Mouse (Mus musculus): ENCODE results near the gene Tifa. TPM values are rescaled to one million over a fixed set of nuclear protein-coding genes. Genes with fewer than 3 reads are reported as not detected.

Gene Tifa
- polyA plus RNA-seq, 1 experiment from 2014 or later: 3.9 TPM

DNA sequence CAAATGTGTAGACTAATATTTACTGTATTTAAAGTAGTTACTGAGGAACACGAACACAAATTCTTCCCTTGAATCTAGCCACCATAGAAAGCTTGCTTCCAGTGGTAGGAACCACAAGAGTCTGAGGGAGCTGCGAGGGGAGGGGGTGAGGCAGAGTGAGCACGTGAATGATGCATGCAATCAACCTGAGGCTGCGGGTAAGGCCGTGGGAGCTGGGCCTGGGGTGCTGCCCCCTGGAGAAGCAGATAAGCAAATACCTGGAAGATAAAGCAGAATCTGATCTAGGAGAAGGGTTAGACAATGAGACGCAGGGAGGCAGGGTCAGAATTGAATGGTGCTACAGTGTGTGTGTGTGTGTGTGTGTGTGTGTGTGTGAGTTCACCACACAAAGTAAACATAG lies 41.5 kb downstream of the Tifa start:
- H3K27ac ChIP-seq: no peak overlapping the region
- no peak overlapping the region for H3K4me2 ChIP-seq (replicated peaks)
- H3K4me1 ChIP-seq: peaks cover 16% of the 10 kb centered on the region
- H3K27me3 ChIP-seq: no peaks in the 10 kb centered on the region
- no peak overlapping the region for H3K4me3 ChIP-seq
- WGBS: 75% methylated on average over 6 of the region's 6 CpGs
- H3K9ac ChIP-seq: no peak overlapping the region
- no peaks in the 10 kb centered on the region for H3K9me3 ChIP-seq
- H3K36me3 ChIP-seq: no peaks in the 10 kb centered on the region
- ATAC-seq (ENCODE audit: insufficient number of reproducible peaks, insufficient read depth, low FRiP score, low TSS enrichment): no peak

DNA sequence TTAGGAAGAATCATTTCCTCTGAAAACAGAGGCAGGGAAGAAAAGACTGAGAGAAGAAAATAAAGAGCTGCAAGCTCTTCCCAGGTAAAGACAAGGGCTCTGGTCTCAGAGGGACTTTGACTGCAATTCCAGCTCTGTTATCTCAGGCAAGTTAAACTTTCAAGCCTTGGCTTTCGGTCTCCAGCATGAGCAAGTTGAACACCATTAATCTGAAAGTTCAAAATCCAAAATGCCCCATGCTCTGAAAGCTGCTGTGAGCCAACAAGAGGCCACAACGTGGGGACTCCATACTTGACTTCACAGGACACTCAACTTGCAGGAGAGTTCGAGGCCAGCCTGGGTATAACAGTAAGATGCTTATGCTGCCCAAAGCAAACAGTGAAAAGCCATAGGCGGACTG lies 44.4 kb downstream of the Tifa start:
- Histone ChIP-seq H3K9me3 (no peaks in the 10 kb centered on the region), H3K9ac (no peak overlapping the region), H3K27ac (no peak overlapping the region), H3K4me2 (replicated peaks) (no peak overlapping the region), H3K4me3 (no peak overlapping the region), H3K36me3 (no peaks in the 10 kb centered on the region), H3K4me1 (peaks cover 13% of the 10 kb centered on the region), H3K27me3 (no peaks in the 10 kb centered on the region)
- WGBS: 89% methylated on average over 4 of the region's 4 CpGs
- no peak for ATAC-seq (ENCODE audit: insufficient number of reproducible peaks, insufficient read depth, low FRiP score, low TSS enrichment)

DNA sequence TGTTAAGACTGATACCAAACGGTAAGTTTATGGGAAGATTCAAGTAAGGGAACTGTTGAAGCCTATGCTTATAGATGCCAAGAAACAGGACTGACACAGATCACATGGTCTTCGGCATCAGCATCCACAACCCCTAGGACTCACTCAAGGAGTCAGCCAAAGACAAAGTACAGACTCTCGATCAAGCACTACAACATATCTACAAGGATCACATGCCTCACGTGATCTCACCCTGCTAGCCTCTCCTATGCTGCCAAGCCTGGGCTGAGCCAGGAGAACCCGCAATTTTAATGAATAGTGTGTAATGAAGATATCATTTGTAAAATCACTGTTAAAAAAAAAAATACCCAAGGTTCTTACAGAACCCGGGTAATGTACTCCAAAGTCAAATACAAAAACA lies 46.0 kb downstream of the Tifa start:
- Histone ChIP-seq H3K9ac (no peak overlapping the region), H3K36me3 (no peaks in the 10 kb centered on the region), H3K4me2 (replicated peaks) (peak overlapping the region; percentile 79; the same call in 1 of the 2 replicates), H3K27ac (no peak overlapping the region), H3K4me3 (no peak overlapping the region), H3K9me3 (no peaks in the 10 kb centered on the region), H3K4me1 (peaks cover 13% of the 10 kb centered on the region), H3K27me3 (no peaks in the 10 kb centered on the region)
- no peak for ATAC-seq (ENCODE audit: insufficient number of reproducible peaks, insufficient read depth, low FRiP score, low TSS enrichment)
- WGBS: 83% methylated on average over 6 of the region's 6 CpGs

DNA sequence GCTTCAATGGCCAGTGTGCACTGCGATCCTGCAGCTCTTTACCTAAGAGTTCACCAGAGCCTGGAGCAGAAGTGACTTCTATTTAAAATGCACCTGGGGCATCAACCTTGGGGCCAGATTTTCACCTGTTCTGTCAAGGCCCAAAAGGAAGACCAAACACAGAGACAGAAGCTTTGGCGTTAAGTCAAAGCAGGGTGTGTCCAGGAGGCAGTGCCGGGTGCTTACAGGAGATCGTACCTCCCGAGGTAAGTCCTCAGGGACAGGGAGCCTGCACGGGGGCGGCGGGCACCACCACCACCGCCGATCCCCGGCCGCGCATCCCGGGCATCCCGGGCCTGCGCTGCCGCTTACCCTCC lies 47.2 kb downstream of the Tifa start:
- peak overlapping the region; percentile 80 for H3K4me3 ChIP-seq
- H3K4me1 ChIP-seq: peaks cover 13% of the 10 kb centered on the region
- no peaks in the 10 kb centered on the region for H3K36me3 ChIP-seq
- no peaks in the 10 kb centered on the region for H3K9me3 ChIP-seq
- H3K9ac ChIP-seq: peak overlapping the region; percentile 84
- peak; percentile 19; the same call in 1 of the 2 replicates for ATAC-seq (ENCODE audit: insufficient number of reproducible peaks, insufficient read depth, low FRiP score, low TSS enrichment)
- WGBS: 2% methylated on average over 17 of the region's 17 CpGs
- H3K27me3 ChIP-seq: no peaks in the 10 kb centered on the region
- peak overlapping the region; percentile 79 for H3K4me2 ChIP-seq (replicated peaks)
- H3K27ac ChIP-seq: peak overlapping the region; percentile 88

DNA sequence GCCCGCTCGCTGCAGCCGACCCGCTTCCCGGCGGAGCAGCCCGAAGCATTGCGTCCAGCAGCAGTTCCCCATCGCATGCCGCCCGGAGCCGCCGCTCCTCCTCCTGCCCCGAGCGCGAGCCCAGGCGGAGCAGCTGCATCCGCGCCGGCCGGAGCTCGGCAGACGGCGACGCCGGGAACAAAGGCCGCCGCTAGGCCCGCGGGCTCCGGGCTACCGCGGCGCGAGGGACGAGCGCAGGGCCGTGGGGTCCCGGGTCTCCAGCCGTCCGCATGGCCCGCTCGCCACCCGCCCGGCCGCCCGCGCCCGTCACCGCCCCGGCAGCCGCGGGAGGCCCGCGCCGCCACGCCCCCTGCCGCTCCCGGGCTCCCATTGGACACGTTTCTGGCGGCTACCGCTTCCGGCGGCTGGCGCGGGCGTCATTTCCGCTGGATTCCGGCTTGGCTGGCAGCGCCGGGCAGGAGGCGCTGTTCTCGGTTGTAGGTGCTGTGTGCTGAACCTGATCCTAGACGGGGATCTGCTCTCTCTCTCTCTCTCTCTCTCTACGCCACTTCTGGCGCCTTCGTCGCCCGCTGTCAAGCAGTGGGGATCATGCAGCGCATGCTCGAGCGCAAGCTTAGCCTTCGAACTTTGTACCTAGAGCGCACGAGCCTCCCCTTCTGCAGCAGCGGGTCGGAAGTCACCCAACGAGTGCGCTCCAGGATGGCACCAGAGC lies 47.7 kb downstream of the Tifa start, which contains the start of gene Ap1ar:
Gene Ap1ar (minus strand): TSS at position 370 of the 712 bp plus-strand sequence.
- Histone ChIP-seq H3K4me3 (peak within 1 kb of the TSS; percentile 80), H3K4me2 (replicated peaks) (peak within 1 kb of the TSS; percentile 79), H3K4me1 (peaks cover 13% of the 10 kb centered on the region), H3K27me3 (no peaks in the 10 kb centered on the region), H3K9me3 (no peaks in the 10 kb centered on the region), H3K36me3 (no peaks in the 10 kb centered on the region), H3K9ac (peak within 1 kb of the TSS; percentile 84), H3K27ac (peak within 1 kb of the TSS; percentile 88)
- WGBS: under 1% methylated on average over 68 of the region's 89 CpGs
- ATAC-seq (ENCODE audit: insufficient number of reproducible peaks, insufficient read depth, low FRiP score, low TSS enrichment): peak; percentile 94

DNA sequence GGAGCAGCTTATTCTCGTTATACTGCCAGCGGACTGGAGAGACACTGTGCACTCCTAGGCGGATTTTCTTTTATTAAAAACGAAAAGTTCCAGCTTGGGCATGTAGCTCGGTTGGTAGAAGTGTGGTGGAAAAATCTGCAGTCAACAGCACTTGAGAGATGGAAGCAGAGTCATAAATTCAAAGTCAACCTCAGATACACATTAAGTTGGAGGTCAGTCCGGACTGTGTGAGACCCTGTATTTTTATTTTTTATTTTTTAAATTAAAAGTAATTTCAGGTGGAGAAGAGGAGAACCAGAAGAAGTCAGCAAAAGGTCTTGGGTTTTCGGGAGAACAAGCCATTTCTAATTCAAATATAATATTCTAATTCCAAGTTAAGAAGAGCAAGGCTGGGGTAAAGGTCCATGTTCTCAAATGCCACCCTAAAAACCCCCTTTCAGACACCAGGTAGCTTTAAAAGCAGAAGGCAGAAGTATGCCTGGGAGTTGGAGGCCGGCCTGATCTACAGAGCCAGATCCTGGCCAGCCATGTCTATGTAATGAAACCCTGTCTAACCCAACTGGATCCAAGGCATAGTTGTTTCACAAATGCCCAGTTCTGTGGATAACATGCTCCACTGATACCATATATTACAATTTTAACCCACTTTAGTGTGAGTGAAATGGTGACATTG lies 48.5 kb downstream of the Tifa start:
- Histone ChIP-seq H3K4me3 (peak overlapping the region; percentile 80), H3K4me2 (replicated peaks) (peak overlapping the region; percentile 79), H3K27ac (peak overlapping the region; percentile 88), H3K9me3 (no peaks in the 10 kb centered on the region), H3K9ac (peak overlapping the region; percentile 84), H3K36me3 (no peaks in the 10 kb centered on the region), H3K4me1 (peaks cover 13% of the 10 kb centered on the region), H3K27me3 (no peaks in the 10 kb centered on the region)
- no peak for ATAC-seq (ENCODE audit: insufficient number of reproducible peaks, insufficient read depth, low FRiP score, low TSS enrichment)
- WGBS: 31% methylated on average over 8 of the region's 8 CpGs

DNA sequence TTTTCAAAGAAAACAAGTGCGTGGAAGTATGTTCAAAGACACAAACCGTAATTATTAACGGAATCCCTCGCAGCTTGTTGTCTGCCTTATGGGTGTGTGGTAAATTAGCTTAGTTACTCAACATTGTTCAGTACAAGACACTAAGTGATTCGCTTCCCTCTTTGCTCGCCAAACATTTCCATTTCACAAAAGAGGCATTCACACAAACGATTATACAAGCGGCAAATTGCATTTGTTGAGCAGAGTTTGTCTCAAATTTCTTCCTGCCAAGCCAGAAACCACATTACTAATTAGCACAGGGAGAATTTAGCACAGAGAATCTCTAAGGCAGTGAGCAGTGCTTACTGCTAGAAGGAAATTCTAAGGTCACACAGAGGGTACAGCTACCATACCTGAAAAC lies 52.3 kb downstream of the Tifa start:
- WGBS: 67% methylated on average over 8 of the region's 8 CpGs
- Histone ChIP-seq H3K4me1 (peaks cover 3% of the 10 kb centered on the region; the same call in 1 of the 2 replicates), H3K9me3 (no peaks in the 10 kb centered on the region), H3K27ac (no peak overlapping the region), H3K4me3 (no peak overlapping the region), H3K9ac (no peak overlapping the region), H3K36me3 (no peaks in the 10 kb centered on the region), H3K27me3 (no peaks in the 10 kb centered on the region), H3K4me2 (replicated peaks) (no peak overlapping the region)
- ATAC-seq (ENCODE audit: insufficient number of reproducible peaks, insufficient read depth, low FRiP score, low TSS enrichment): no peak

DNA sequence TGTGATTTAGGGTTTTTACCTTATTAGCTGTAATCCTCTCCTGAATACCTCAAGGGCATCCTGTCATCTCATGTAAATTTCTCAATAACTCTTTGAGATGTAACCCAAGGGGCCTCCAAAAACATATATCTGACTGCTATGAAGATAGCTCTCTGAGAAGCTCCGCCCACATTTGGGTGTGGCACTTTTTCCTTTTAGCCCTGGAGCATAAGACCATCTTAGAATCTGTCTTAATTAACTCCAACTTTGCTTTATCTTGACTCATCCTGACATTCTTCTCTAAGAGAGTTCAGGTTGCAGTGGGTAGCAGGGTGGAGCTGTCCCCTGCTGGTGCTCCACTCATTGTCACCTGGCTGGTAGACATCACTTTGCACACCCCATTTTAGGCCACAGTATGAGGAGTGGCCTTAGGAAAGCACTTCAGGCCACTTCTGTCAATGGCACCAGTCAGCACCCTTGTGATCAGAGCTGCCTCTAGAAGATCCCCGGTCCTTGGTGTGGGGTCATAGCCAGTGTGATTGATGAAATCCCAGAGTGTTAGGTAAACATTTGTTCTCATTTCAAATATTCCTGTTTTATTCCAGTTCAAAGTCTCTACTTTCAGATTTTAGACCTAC lies 53.8 kb downstream of the Tifa start:
- ATAC-seq (ENCODE audit: insufficient number of reproducible peaks, insufficient read depth, low FRiP score, low TSS enrichment): no peak; the same call in 1 of the 2 replicates
- no peak overlapping the region for H3K27ac ChIP-seq
- WGBS: 85% methylated on average over 2 of the region's 2 CpGs
- no peak overlapping the region for H3K4me3 ChIP-seq
- no peak overlapping the region for H3K9ac ChIP-seq
- no peaks in the 10 kb centered on the region for H3K36me3 ChIP-seq
- no peaks in the 10 kb centered on the region for H3K4me1 ChIP-seq
- H3K9me3 ChIP-seq: no peaks in the 10 kb centered on the region
- no peak overlapping the region for H3K4me2 ChIP-seq (replicated peaks)
- H3K27me3 ChIP-seq: no peaks in the 10 kb centered on the region

DNA sequence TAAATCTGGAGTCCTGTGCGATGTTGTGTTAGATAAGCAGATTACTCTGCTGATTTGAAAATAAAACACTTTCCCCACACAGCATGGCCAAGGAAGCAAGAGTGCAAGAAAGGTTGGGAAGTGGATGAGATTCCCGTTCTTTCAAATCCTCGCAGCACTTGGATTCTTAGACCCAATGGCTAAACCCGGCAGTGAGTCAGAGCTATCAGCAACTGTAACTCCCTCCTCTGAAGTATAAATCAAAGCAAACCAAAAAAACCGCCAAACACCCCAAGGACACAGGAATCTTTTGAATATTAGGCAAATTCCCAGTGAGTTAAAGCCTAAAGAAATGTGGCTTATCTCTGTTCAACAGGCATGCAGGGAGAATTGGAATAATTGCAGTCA lies 54.3 kb downstream of the Tifa start:
- no peaks in the 10 kb centered on the region for H3K9me3 ChIP-seq
- H3K9ac ChIP-seq: no peak overlapping the region
- H3K4me3 ChIP-seq: no peak overlapping the region
- no peak for ATAC-seq (ENCODE audit: insufficient number of reproducible peaks, insufficient read depth, low FRiP score, low TSS enrichment)
- no peak overlapping the region for H3K27ac ChIP-seq
- 83% methylated on average over 5 of the region's 5 CpGs for WGBS
- H3K4me1 ChIP-seq: no peaks in the 10 kb centered on the region
- no peaks in the 10 kb centered on the region for H3K36me3 ChIP-seq
- H3K27me3 ChIP-seq: no peaks in the 10 kb centered on the region
- no peak overlapping the region for H3K4me2 ChIP-seq (replicated peaks)

DNA sequence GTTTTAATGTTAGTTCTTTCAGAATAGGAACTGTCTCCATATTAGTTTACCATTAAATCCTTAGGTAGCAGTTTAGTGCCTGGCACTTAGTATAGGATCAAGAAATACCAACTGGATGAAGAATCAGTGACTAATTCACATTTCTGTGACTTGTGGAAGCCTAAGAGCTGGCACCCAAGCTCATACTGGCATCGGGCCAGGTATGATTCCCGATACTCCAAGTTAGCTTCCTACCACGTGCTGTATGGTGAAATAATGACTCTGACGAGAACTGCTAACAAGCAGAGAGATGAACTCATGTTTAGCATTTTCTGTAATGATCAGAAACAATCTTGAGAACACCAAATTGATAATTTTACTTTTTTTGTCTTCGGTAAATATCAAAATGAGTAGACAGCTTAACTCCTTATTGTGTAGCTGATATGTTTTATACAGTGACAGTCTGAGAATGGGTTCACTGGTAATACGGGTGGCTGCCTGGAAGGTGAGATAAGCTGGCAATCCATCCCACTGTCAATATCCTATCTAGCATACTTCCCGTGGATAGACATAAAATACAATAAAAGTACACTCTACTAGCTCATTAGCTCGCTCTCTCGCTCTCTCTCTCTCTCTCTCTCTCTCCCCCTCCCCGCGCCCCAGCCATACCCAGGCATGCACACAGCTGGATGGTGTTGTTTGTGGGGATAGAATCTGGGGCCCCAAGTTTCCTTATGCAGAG lies 58.6 kb downstream of the Tifa start:
- no peak for ATAC-seq (ENCODE audit: insufficient number of reproducible peaks, insufficient read depth, low FRiP score, low TSS enrichment)
- Histone ChIP-seq H3K9me3 (no peaks in the 10 kb centered on the region), H3K9ac (no peak overlapping the region), H3K4me3 (no peak overlapping the region), H3K27ac (no peak overlapping the region), H3K27me3 (no peaks in the 10 kb centered on the region), H3K36me3 (no peaks in the 10 kb centered on the region), H3K4me1 (no peaks in the 10 kb centered on the region), H3K4me2 (replicated peaks) (no peak overlapping the region)
- 85% methylated on average over 11 of the region's 11 CpGs for WGBS

DNA sequence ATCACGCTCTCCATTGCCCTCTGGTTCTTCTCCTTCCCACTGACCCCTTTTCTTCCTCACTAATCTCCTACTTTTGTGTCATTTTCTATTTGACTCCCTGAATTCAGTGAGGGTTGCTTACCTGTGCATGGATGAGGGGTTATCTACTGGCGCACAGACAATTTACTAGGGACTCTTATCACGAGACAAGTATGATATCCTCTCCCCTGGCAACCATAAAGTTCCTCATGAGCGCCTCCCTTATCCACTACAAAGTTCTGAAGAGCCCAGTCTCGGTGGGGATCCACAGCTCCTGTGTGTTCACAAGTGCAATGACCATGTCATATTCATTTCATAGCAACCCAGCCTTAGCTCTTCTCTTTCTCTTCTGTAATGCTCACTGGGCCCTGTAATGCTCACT lies 60.3 kb downstream of the Tifa start:
- H3K4me1 ChIP-seq: peaks cover 6% of the 10 kb centered on the region; the same call in 1 of the 2 replicates
- H3K4me2 ChIP-seq (replicated peaks): no peak overlapping the region
- no peak for ATAC-seq (ENCODE audit: insufficient number of reproducible peaks, insufficient read depth, low FRiP score, low TSS enrichment)
- no peaks in the 10 kb centered on the region for H3K27me3 ChIP-seq
- H3K36me3 ChIP-seq: no peaks in the 10 kb centered on the region
- no peak overlapping the region for H3K27ac ChIP-seq
- H3K9me3 ChIP-seq: no peaks in the 10 kb centered on the region
- H3K4me3 ChIP-seq: no peak overlapping the region
- no peak overlapping the region for H3K9ac ChIP-seq
- WGBS: 76% methylated on average over 5 of the region's 5 CpGs

Measured in embryonic facial prominence, embryonic 12.5 days (tissue).